In the genomic region with DNA sequence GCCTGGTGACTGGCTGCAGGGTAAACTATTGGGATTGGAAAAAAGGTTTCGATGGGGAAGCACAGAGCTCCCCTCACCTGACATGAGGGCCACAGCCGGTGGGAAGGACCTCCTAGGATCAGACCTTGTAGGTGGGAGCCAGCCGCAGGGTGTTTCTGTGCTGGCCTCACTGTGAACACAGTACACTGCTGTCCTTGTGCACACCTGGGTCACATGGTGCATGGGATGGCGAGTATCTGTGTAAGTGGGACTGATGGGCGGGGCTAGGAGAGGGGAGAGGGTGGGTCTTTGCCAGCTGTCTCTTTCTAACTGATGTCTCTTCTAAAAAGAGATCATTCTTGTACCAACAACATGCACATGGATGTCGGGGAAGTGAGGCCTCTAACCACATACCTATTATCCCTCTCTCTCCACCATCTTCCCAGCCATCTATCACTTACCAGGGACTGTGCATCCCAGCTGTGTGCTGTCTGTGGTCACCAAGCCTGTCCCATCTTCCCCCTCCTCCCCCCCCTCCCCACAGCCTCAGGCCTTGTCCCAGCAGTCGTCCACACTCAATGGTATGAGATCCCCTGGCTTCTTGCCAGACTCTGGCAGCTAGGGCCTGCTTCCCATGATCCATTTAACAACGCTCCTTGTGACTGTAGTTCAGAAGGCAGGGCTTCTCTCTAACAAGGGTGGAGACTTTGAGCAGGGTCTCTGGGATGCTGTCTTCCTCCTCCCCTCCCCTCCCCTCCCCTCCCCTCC, we compare ENCODE assay signal across 10 mouse cellular contexts.
DNase-seq lines count a peak whose midpoint lies in the region; ATAC-seq and TF ChIP-seq lines count a peak whose summit lies in the region.
"Had no signal": no experiment of that assay in that cellular context is flagged by ENCODE, and none has a peak within 500 bp of the region (broad histone marks: within the 10 kb centered on the region; RNA-seq: fewer than 3 reads in every experiment).

No protein-coding gene starts in this region.

- no peak for TF ChIP-seq CTCF in lung, postnatal 0 days (IDR thresholded peaks at IDR 0.05)

- TF ChIP-seq EP300 in lung, postnatal 0 days (IDR thresholded peaks at IDR 0.05): no peak

- H3K27ac ChIP-seq in heart, embryonic 14.5 days (replicated peaks in 1 of 2; ENCODE audit: control insufficient read depth in 1 of 2, insufficient read depth in 1 of 2, low read depth in 2 of 2, low read length in 2 of 2): no peak overlapping the region
- H3K27ac ChIP-seq in forebrain, embryonic 13.5 days: peak overlapping the region; percentile 99
- no peak overlapping the region for H3K27ac ChIP-seq in lung, postnatal 0 days (ENCODE audit: low read length)

- H3K9me3 ChIP-seq in heart, embryonic 14.5 days (ENCODE audit: control insufficient read depth, low read length): no peaks in the 10 kb centered on the region
- no peaks in the 10 kb centered on the region for H3K9me3 ChIP-seq in forebrain, embryonic 13.5 days (replicated peaks)
- H3K9me3 ChIP-seq in lung, postnatal 0 days (ENCODE audit: low read length): no peaks in the 10 kb centered on the region

- no peak overlapping the region for H3K4me3 ChIP-seq in heart, embryonic 14.5 days (ENCODE audit: control insufficient read depth in 1 of 2, insufficient read depth in 1 of 2, low read depth in 1 of 2, low read length in 2 of 2)
- no peak overlapping the region for H3K4me3 ChIP-seq in forebrain, embryonic 13.5 days
- H3K4me3 ChIP-seq in lung, postnatal 0 days (ENCODE audit: low read depth, low read length): no peak overlapping the region
- H3K4me3 ChIP-seq: erythroblast, embryonic 14.5 days had no signal

- 57% methylated on average over 8 of the region's 8 CpGs for WGBS in heart, embryonic 14.5 days
- 52% methylated on average over 8 of the region's 8 CpGs for WGBS in forebrain, embryonic 13.5 days
- WGBS in lung, postnatal 0 days: 44% methylated on average over 8 of the region's 8 CpGs

- H3K36me3 ChIP-seq in heart, embryonic 14.5 days (ENCODE audit: control insufficient read depth, insufficient read depth, low read length): no peaks in the 10 kb centered on the region
- H3K36me3 ChIP-seq in forebrain, embryonic 13.5 days (ENCODE audit: poor library complexity, severe bottlenecking): no peaks in the 10 kb centered on the region
- no peaks in the 10 kb centered on the region for H3K36me3 ChIP-seq in lung, postnatal 0 days (ENCODE audit: insufficient read depth, low read length)
- H3K36me3 ChIP-seq: G1E had no signal

- H3K4me1 ChIP-seq in heart, embryonic 14.5 days (ENCODE audit: control insufficient read depth in 2 of 2, insufficient read depth in 2 of 2, low read length in 2 of 2): peaks cover 15 to 16% of the 10 kb centered on the region in 2 experiments
- peaks cover 47% of the 10 kb centered on the region for H3K4me1 ChIP-seq in forebrain, embryonic 13.5 days
- H3K4me1 ChIP-seq in lung, postnatal 0 days (ENCODE audit: insufficient read depth, low read depth, low read length): no peaks in the 10 kb centered on the region

- H3K27me3 ChIP-seq in heart, embryonic 14.5 days (ENCODE audit: control insufficient read depth, insufficient read depth, low read length): no peaks in the 10 kb centered on the region
- H3K27me3 ChIP-seq in forebrain, embryonic 13.5 days: no peaks in the 10 kb centered on the region
- no peaks in the 10 kb centered on the region for H3K27me3 ChIP-seq in lung, postnatal 0 days (replicated peaks; ENCODE audit: insufficient read depth, low read length)

- no peak overlapping the region for H3K9ac ChIP-seq in heart, embryonic 14.5 days (ENCODE audit: low read length)
- H3K9ac ChIP-seq in forebrain, embryonic 13.5 days: no peak overlapping the region
- no peak overlapping the region for H3K9ac ChIP-seq in lung, postnatal 0 days (replicated peaks; ENCODE audit: low read depth)

- DNase-seq in heart, adult 8-10 months (ENCODE audit: low spot score): no peak
- DNase-seq in NIH3T3 (ENCODE audit: low read depth): peak; percentile 27
- DNase-seq in lung, postnatal 0 days (ENCODE audit: low spot score): peak; percentile 74
- no peak for DNase-seq in B cell, adult 2 months
- DNase-seq in frontal cortex, postnatal 10 days (ENCODE audit: low spot score in 2 of 2): no peak

- ATAC-seq in heart, embryonic 14.5 days (ENCODE audit: insufficient number of reproducible peaks, insufficient read depth, low FRiP score, low read depth): peak; percentile 47
- 0 out of 2 replicates have a peak, but pooled peaks have one; percentile 6 for ATAC-seq in forebrain, embryonic 13.5 days
- ATAC-seq in lung, postnatal 0 days: peak; percentile 78
- no peak for ATAC-seq in activated CD4-positive, CD25-positive, alpha-beta regulatory T cell, adult 4 months

- no peak overlapping the region for H3K4me2 ChIP-seq in heart, embryonic 14.5 days (ENCODE audit: low read length)
- H3K4me2 ChIP-seq in forebrain, embryonic 13.5 days: no peak overlapping the region
- H3K4me2 ChIP-seq in lung, postnatal 0 days (replicated peaks; ENCODE audit: low read depth, low read length): no peak overlapping the region

Comparison
In these comparisons a context has a peak if more than half of its experiments do, and no peak if none do; other contexts are left out.
1. DNase-seq: peak in NIH3T3 (single experiment) and lung, postnatal 0 days (single experiment); none in heart, adult 8-10 months (single experiment), B cell, adult 2 months (0 of 2) and frontal cortex, postnatal 10 days (0 of 2).